Mouse (Mus musculus) intestine, embryonic 16.5 days (tissue): Measurements from ENCODE around the gene Ets2. TPM values are rescaled to one million over a fixed set of nuclear protein-coding genes. Genes with fewer than 3 reads are reported as not detected.
A peak's percentile ranks its signal among the peaks of the same experiment; 100 is the strongest.
"Not testable (repeated sequence)": the region's sequence is repeated elsewhere in the genome, so short reads cannot be mapped to it uniquely, and the experiment has no call there.

Source experiments
- ATAC-seq: fragments of 200-750 bp; cut with Nextera tagmentation; 2 replicates; pipeline ENCODE4 v1.8.0; 2017; ENCODE audit warnings: moderate TSS enrichment, moderate library complexity
- H3K27ac ChIP-seq: fragments of 300-500 bp; sonication (generic); 2 replicates; pipeline ENCODE4 v1.5.1; 2014; ENCODE audit warnings: mild to moderate bottlenecking, low read length
- H3K27me3 ChIP-seq: fragments of 300-500 bp; sonication (generic); replicated peaks from 2 replicates; pipeline ENCODE4 v1.6.1; 2014; ENCODE audit warnings: low read length, control low read depth, mixed read lengths; ENCODE audit not compliant: control insufficient read depth, insufficient read depth
- H3K36me3 ChIP-seq: fragments of 300-500 bp; sonication (generic); 2 replicates; pipeline ENCODE4 v1.6.1; 2014; ENCODE audit warnings: low read length, control low read depth; ENCODE audit not compliant: control insufficient read depth, insufficient read depth
- H3K4me1 ChIP-seq: fragments of 300-500 bp; sonication (generic); 2 replicates; pipeline ENCODE4 v1.6.1; 2014; ENCODE audit warnings: low read length, control low read depth, mixed read lengths; ENCODE audit not compliant: control insufficient read depth, insufficient read depth
- H3K4me2 ChIP-seq: fragments of 300-500 bp; sonication (generic); 2 replicates; pipeline ENCODE4 v1.6.1; 2014; ENCODE audit warnings: low read depth, low read length, control low read depth
- H3K4me3 ChIP-seq: fragments of 300-500 bp; sonication (generic); 2 replicates; pipeline ENCODE4 v1.5.1; 2014; ENCODE audit warnings: mild to moderate bottlenecking, low read length
- H3K9ac ChIP-seq: fragments of 300-500 bp; sonication (generic); 2 replicates; pipeline ENCODE4 v1.6.1; 2014; ENCODE audit warnings: low read depth, low read length
- H3K9me3 ChIP-seq: fragments of 300-500 bp; sonication (generic); 2 replicates; pipeline ENCODE4 v1.6.1; 2016; ENCODE audit warnings: low read length, control low read depth; ENCODE audit not compliant: control insufficient read depth
- WGBS: fragments of 180-500 bp; shearing (Covaris S2); extraction: QIAGEN DNeasy Blood & Tissue Kit; methylation state at CpG from one replicate; pipeline ENCODE4 v1.1.7; 2014; 5-methylcytosine and 5-hydroxymethylcytosine counted together
- polyA plus RNA-seq: library from polyadenylated mRNA; unstranded; fragments of >200 nt; fragmentation: Nextera tagmentation; extraction: Ambion mirVana; gene quantifications from 2 replicates; pipeline ENCODE4 v1.2.1, GENCODE M21; 2015

Ets2 gene
- polyA plus RNA-seq, 1 experiment from 2014 or later = 58.6 TPM

DNA sequence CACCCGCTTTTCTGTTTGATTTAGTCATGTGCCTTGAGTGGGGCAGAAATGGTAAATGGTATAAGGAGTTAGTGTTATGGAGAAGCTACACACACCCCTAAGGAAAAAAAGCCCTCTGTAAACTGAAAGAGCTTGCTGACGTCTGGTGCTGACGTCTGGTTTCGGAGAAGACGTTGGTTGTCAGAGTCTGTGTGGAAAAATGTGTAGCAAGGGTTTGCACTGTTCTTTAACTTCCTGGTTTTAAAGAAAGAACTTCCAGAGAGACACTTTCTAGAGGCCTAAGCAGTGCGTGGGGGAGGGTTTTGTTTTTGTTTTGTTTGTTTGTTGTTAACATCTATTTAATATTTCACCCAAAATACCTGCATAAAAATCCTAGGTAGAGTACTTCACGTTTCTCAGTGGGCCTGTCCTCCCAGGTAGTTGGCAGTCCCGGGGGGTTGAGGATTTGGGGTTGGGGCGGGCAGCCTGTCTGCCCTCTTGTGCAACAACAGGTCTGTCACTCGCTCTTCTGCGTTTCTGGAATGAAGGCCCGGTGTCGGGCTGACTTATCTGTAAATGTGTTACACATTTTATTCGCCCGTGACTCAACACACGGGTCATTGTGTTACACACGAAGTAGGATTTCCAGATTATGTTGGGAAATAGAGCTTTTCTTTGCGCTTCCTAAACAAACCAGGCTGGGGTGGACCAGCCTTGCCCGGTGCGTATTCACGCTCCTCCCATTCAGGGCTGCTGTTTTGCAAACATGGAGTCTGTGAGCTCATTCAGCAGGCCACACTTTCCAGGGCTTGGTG lies 6.5 kb downstream of the Ets2 start:
- 54% methylated on average over 21 of the region's 21 CpGs for WGBS
- H3K27ac ChIP-seq = peak overlapping the region; percentile 38
- H3K9ac ChIP-seq = no peak overlapping the region
- no peaks in the 10 kb centered on the region for H3K9me3 ChIP-seq
- H3K4me1 ChIP-seq = peaks cover 27% of the 10 kb centered on the region
- H3K4me3 ChIP-seq = no peak overlapping the region; the same call in 1 of the 2 replicates
- no peaks in the 10 kb centered on the region for H3K27me3 ChIP-seq
- peaks cover 21% of the 10 kb centered on the region for H3K36me3 ChIP-seq
- 0 out of 2 replicates have a peak overlapping the region, but pooled peaks have one; percentile 12 for H3K4me2 ChIP-seq
- peak; percentile 36 for ATAC-seq

DNA sequence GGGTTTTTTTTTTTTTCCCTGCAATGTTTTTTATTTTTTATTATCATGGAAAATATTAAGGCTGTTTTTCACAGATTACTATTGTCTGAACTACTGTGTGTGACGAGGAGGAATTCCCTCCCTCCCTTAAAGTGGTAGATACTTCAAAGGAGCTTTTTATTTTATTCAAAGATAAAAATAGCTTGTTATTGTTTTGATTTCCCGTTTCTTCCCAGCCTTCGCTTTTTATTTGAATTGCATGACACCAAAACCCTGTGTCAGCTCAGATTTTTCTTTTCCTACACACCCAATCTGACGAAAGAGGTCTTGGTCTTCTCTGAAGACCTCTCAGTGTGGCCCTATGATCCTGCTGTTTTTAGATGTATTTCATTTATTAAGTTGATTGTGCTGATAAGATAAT lies 7.3 kb downstream of the Ets2 start:
- Histone ChIP-seq H3K27ac (no peak overlapping the region; the same call in 1 of the 2 replicates), H3K4me2 (no peak overlapping the region), H3K36me3 (peaks cover 22% of the 10 kb centered on the region), H3K9ac (no peak overlapping the region), H3K4me3 (no peak overlapping the region), H3K27me3 (no peaks in the 10 kb centered on the region), H3K4me1 (peaks cover 26% of the 10 kb centered on the region), H3K9me3 (no peaks in the 10 kb centered on the region)
- ATAC-seq = no peak
- 76% methylated on average over 4 of the region's 4 CpGs for WGBS

DNA sequence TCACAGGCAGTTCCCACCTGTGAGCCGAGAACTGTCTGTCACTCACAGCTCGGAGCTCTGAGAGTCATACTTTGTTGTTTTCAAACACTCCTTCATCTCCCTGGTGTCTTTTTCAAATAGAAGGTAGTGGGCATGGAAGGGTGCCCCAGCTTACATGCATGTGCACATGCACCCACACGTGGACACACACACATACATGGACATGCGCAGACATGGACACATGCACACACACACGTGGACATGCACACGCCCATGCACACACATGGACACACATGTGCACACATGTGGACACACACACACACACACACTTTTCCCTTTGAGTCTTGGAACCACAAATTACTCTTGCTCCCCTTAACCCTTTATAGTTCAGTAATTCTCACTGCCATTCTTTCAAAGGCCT lies 8.3 kb downstream of the Ets2 start:
- ATAC-seq = no peak
- Histone ChIP-seq H3K4me3 (no peak overlapping the region), H3K4me1 (peaks cover 17% of the 10 kb centered on the region), H3K36me3 (peaks cover 31% of the 10 kb centered on the region), H3K27me3 (no peaks in the 10 kb centered on the region), H3K4me2 (no peak overlapping the region), H3K27ac (no peak overlapping the region), H3K9ac (no peak overlapping the region), H3K9me3 (no peaks in the 10 kb centered on the region)
- 91% methylated on average over 6 of the region's 6 CpGs for WGBS

DNA sequence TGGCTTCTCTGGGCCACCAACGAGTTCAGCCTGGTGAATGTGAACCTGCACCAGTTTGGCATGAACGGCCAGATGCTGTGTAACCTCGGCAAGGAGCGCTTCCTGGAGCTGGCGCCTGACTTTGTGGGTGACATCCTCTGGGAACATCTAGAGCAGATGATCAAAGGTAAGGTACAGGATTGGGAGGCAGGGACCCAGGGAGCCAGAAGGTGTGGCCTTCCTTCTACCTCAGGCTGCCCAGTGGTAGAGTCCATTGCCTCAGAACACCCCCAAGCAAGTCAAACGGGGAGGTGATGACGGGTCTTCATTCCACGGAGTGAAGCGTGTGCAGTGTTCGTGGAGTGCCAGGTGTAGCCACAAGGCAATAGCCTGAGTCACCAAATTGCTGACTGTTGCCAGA lies 10.2 kb downstream of the Ets2 start:
- no peaks in the 10 kb centered on the region for H3K9me3 ChIP-seq
- no peak overlapping the region for H3K9ac ChIP-seq
- 94% methylated on average over 10 of the region's 10 CpGs for WGBS
- no peak overlapping the region for H3K27ac ChIP-seq
- H3K36me3 ChIP-seq = peaks cover 45% of the 10 kb centered on the region
- ATAC-seq = no peak
- no peak overlapping the region for H3K4me2 ChIP-seq
- H3K4me1 ChIP-seq = peaks cover 8% of the 10 kb centered on the region; the same call in 1 of the 2 replicates
- no peak overlapping the region for H3K4me3 ChIP-seq
- H3K27me3 ChIP-seq = no peaks in the 10 kb centered on the region

DNA sequence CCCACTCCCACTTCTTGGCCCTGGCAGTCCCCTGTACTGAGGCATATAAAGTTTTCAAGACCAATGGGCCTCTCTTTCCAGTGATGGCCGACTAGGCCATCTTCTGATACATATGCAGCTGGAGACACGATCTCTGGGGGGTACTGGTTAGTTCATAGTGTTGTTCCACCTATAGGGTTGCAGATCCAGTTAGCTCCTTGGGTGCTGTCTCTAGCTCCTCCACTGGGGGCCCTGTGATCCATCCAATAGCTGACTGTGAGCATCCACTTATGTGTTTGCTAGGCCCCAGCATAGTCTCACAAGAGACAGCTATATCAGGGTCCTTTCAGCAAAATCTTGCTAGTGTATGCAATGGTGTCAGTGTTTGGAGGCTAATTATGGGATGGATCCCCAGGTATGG lies 11.2 kb downstream of the Ets2 start:
- ATAC-seq = not testable (repeated sequence)
- WGBS = 86% methylated on average over 2 of the region's 2 CpGs

DNA sequence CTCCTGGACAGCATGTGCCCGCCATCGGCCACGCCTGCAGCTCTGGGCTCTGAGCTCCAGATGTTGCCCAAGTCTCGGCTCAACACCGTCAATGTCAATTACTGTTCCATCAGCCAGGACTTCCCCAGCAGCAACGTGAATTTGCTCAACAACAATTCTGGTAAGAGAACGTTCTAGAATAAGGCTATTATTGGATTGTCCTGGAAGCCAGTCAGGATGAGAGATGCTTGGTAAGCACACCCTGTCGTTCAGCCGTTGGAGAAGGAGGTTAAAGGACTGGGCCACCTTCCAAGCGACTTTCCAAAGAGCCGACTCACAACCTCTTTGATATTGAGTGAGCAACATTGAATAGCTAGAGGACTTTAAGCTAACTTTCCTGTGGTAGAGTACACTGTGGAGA lies 13.2 kb downstream of the Ets2 start:
- H3K36me3 ChIP-seq = peaks cover 67% of the 10 kb centered on the region
- WGBS = 87% methylated on average over 11 of the region's 11 CpGs
- H3K27ac ChIP-seq = no peak overlapping the region
- H3K4me3 ChIP-seq = no peak overlapping the region
- H3K9me3 ChIP-seq = no peaks in the 10 kb centered on the region
- H3K9ac ChIP-seq = no peak overlapping the region
- H3K27me3 ChIP-seq = no peaks in the 10 kb centered on the region
- no peak overlapping the region for H3K4me2 ChIP-seq
- no peaks in the 10 kb centered on the region for H3K4me1 ChIP-seq
- no peak for ATAC-seq

More for the DNA sequence above, 11.2 kb downstream of the Ets2 start:
- H3K27me3 ChIP-seq, H3K9me3 ChIP-seq, H3K4me1 ChIP-seq, H3K27ac ChIP-seq, H3K4me3 ChIP-seq, H3K4me2 ChIP-seq, H3K9ac ChIP-seq: not testable (repeated sequence)
- H3K36me3 ChIP-seq = peaks cover 55% of the 10 kb centered on the region

DNA sequence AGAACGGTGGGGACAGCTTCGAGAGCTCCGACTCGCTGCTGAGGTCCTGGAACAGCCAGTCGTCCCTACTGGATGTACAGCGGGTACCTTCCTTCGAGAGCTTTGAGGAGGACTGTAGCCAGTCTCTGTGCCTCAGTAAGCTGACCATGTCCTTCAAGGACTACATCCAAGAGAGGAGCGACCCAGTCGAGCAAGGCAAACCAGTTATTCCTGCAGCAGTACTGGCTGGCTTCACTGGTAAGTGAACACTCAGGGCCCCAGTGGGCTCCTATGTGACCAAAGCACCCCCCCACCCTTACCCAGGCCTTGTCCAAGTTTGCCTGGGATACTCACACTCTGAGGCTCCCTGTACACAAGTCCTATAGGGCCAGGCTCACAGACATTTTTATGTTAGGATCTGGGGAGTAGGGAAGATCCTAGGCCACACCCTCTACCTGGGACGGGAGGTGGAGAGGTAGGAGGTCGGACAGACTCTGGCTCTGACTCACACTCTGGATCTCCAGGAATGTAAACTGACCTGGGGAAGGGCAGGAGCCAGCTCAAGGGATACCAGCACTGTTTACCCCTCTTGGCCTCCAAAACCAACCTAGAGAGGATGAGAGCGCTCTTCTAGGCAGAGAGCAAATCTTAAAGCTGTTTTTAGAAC lies 14.3 kb downstream of the Ets2 start:
- Histone ChIP-seq H3K36me3 (peaks cover 72% of the 10 kb centered on the region), H3K4me1 (no peaks in the 10 kb centered on the region), H3K4me2 (no peak overlapping the region), H3K27ac (no peak overlapping the region), H3K9me3 (no peaks in the 10 kb centered on the region; the same call in 1 of the 2 replicates), H3K27me3 (no peaks in the 10 kb centered on the region), H3K4me3 (no peak overlapping the region), H3K9ac (no peak overlapping the region)
- 75% methylated on average over 12 of the region's 12 CpGs for WGBS
- peak; percentile 65 for ATAC-seq

DNA sequence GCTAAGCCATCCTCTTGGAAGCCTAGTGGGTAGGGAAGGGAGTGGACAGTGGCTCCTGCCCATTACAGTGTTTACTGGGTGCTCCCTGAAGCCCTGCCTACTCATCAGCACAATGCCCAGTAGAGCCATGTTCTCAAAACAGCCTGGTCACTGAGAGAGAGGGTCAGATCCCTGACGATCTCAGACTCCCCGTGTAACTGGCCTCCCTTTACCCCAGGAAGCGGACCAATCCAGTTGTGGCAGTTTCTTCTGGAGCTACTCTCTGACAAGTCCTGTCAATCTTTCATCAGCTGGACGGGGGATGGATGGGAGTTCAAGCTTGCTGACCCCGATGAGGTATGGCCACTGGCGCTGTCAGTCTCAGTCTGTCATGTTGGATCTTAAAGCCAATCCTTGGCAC lies 15.8 kb downstream of the Ets2 start:
- Histone ChIP-seq H3K4me2 (no peak overlapping the region), H3K36me3 (peaks cover 62% of the 10 kb centered on the region), H3K27me3 (no peaks in the 10 kb centered on the region), H3K4me1 (no peaks in the 10 kb centered on the region), H3K9ac (no peak overlapping the region), H3K4me3 (no peak overlapping the region), H3K27ac (no peak overlapping the region), H3K9me3 (no peaks in the 10 kb centered on the region; the same call in 1 of the 2 replicates)
- WGBS = 99% methylated on average over 6 of the region's 6 CpGs
- ATAC-seq = no peak

DNA sequence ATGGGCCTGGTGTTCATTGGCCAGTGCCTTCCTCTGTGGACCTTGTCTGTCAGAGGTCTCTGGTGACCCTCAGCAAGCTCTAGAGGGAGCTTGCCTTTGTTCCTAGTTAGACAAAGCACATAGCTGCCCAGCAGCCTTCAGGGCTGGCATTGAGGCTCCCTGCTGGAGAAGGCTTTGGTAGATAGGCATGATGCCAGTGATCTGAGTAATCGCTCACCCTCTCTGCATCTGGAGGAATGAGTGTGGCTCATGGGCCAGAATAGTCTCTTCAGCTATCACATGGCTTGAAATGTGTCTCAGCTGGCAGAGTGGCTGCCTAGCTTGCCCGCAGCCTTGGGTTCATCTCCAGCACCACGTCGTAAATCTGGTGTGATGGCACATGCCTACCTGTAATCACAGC lies 16.2 kb downstream of the Ets2 start:
- Histone ChIP-seq H3K27me3 (no peaks in the 10 kb centered on the region), H3K36me3 (peaks cover 62% of the 10 kb centered on the region), H3K9me3 (no peaks in the 10 kb centered on the region; the same call in 1 of the 2 replicates), H3K4me1 (no peaks in the 10 kb centered on the region), H3K27ac (no peak overlapping the region), H3K9ac (no peak overlapping the region), H3K4me3 (no peak overlapping the region), H3K4me2 (no peak overlapping the region)
- WGBS = 92% methylated on average over 4 of the region's 4 CpGs
- ATAC-seq = no peak
